Mouse (Mus musculus) megakaryocyte, embryonic 14.5 days (primary cell): ENCODE data around the gene Pax6.

Experiments
- FLI1 ChIP-seq: IDR thresholded peaks from 2 replicates; pipeline ENCODE4 v1.6.1; 2012; ENCODE audit warnings: low read length, inconsistent platforms, mixed read lengths
- GATA1 ChIP-seq: IDR thresholded peaks from 3 replicates; pipeline ENCODE4 v1.6.1; 2012; ENCODE audit warnings: mixed read lengths, low read length, inconsistent platforms, borderline replicate concordance

- TF ChIP-seq GATA1, result no peak
- no peak for TF ChIP-seq FLI1
Observed at GRCm38 (mm10) chr2:105678880-105679321, 10.2 kb downstream of the Pax6 start.
